Comparison of ENCODE assay signal across 30 mouse cellular contexts in the genomic region with DNA sequence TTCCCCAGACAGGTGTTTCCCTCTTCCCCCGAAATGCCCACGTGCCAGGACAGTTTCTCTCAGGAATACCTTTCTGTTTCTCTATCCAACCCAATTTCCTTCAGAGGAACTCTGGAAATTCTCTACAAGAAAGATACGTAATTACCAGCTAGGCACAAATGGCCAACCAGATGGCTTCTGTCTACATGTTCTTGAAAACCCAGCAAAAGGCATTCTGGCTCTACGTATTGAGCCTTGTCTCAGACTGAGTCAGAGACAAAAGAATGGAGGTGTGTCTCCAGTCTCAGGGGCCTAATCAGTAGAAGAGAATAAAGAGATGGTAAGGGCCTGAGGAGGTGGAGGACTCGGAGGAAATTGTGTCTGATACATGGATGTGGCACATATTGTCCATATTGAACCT.
DNase-seq lines count a peak whose midpoint lies in the region; ATAC-seq and TF ChIP-seq lines count a peak whose summit lies in the region.
"Had no signal": no experiment of that assay in that cellular context is flagged by ENCODE, and none has a peak within 500 bp of the region (broad histone marks: within the 10 kb centered on the region; RNA-seq: fewer than 3 reads in every experiment).

No protein-coding gene starts in this region.

- H3K36me3 ChIP-seq in myocyte (ENCODE audit: control insufficient read depth, insufficient read depth) = no peaks in the 10 kb centered on the region
- H3K36me3 ChIP-seq: embryonic facial prominence, embryonic 12.5 days; limb, embryonic 12.5 days; liver, embryonic 15.5 days; neural tube, embryonic 15.5 days had no signal

- no peaks in the 10 kb centered on the region for H3K27me3 ChIP-seq in myocyte (ENCODE audit: control insufficient read depth, insufficient read depth, insufficient read length)
- H3K27me3 ChIP-seq: embryonic facial prominence, embryonic 12.5 days; limb, embryonic 12.5 days; liver, embryonic 15.5 days; neural tube, embryonic 15.5 days had no signal

- H3ac ChIP-seq in myocyte (ENCODE audit: control insufficient read depth, insufficient read length) = no peak overlapping the region

- no peak overlapping the region for H3K4me3 ChIP-seq in myocyte
- H3K4me3 ChIP-seq: embryonic facial prominence, embryonic 12.5 days; left cerebral cortex, adult 2 months; limb, embryonic 12.5 days; liver, embryonic 15.5 days; neural tube, embryonic 15.5 days had no signal

- no peak for TF ChIP-seq POLR2A in myocyte (IDR thresholded peaks at IDR 0.05; ENCODE audit: insufficient read length, low read depth)

- no peak for DNase-seq in frontal cortex, postnatal 36 days (ENCODE audit: low spot score in 2 of 2)
- DNase-seq in layer of hippocampus, adult 9-11 months = peak; percentile 25
- no peak for DNase-seq in layer of hippocampus, adult 9-10 months (ENCODE audit: low spot score)
- DNase-seq in embryo, embryonic 10 days (ENCODE audit: low spot score) = no peak
- DNase-seq: adrenal gland, adult 2 months; adrenal gland, postnatal 36 days; B cell, adult 2 months; cerebellum, adult 8-10 months; cerebellum, postnatal 25 days; embryo, embryonic 11 days; gastrocnemius, postnatal 14 days; heart, postnatal 4 days; kidney, adult 9 months; kidney, postnatal 14 days; lung, embryonic 14.5 days; lung, postnatal 14 days; midbrain, embryonic 14.5 days; right cerebral cortex, postnatal 4 days; thymus, postnatal 4 days had no signal

- H3K4me2 ChIP-seq in myocyte (ENCODE audit: low read depth) = peak overlapping the region; percentile 33
- H3K4me2 ChIP-seq: embryonic facial prominence, embryonic 12.5 days; heart, embryonic 11.5 days; hindbrain, embryonic 14.5 days; limb, embryonic 12.5 days; liver, embryonic 15.5 days; lung, embryonic 14.5 days; neural tube, embryonic 15.5 days had no signal

- no peaks in the 10 kb centered on the region for H3K79me2 ChIP-seq in myocyte (ENCODE audit: control insufficient read depth, insufficient read depth)

- ATAC-seq in frontal cortex, adult (ENCODE audit: low TSS enrichment) = peak; percentile 51
- ATAC-seq: activated CD4-positive, CD25-positive, alpha-beta regulatory T cell, adult 4 months; intestine, postnatal 0 days had no signal

TF ChIP-seq in myocyte, 11 proteins besides CTCF, POLR2A, EP300 and RAD21:
- TF ChIP-seq CEBPB (IDR thresholded peaks at IDR 0.05; ENCODE audit: insufficient read depth, poor library complexity, severe bottlenecking) (no peak), MYOD1 (IDR thresholded peaks at IDR 0.05; ENCODE audit: control insufficient read depth in 1 of 3, insufficient read length in 2 of 3, low read depth in 2 of 3) (peak in 1 of 3 experiments; percentile 11), E2F4 (IDR thresholded peaks at IDR 0.05; ENCODE audit: insufficient read depth) (no peak), MYOG (IDR thresholded peaks at IDR 0.05; ENCODE audit: control insufficient read depth in 1 of 3, insufficient read depth in 1 of 3, insufficient read length in 2 of 3, low read depth in 2 of 3) (no peak), SRF (IDR thresholded peaks at IDR 0.05; ENCODE audit: control insufficient read depth, insufficient read length, low read depth) (no peak), REST (IDR thresholded peaks at IDR 0.05; ENCODE audit: insufficient read depth, insufficient read length) (no peak), TCF12 (IDR thresholded peaks at IDR 0.05; ENCODE audit: insufficient read depth, poor library complexity, severe bottlenecking) (no peak)
